ENCODE assay signal across 8 mouse cellular contexts in the genomic region with DNA sequence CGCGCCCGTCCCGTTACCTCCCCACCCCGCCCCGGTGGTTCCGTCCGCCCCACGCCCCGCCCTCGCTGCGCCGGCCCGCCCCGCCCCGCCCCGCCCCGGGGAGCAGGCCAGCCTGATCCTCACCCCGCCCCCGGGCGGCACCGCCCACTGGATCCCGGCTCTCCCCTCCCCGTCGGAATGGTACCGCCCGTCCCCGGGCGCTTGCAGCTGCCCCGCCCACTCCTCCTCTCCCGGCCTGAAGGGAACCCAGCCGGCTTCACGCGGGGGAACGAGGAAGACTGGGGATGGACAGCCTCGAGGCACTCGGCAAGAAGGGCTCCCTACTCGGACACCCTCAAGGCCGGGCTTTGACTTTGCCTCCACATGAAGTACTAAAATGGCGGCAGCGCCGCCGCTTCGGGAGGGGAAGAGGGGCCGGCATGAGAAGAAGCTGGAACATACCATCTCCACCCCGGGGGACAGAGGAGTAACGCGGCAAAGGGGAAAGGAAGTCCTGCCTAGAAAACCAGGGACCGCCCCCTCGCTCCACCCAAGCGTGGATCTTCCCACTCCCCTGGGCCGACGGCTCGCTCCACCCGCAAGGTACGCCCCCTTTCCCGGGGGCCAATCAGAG. TPM values are rescaled to one million over a fixed set of nuclear protein-coding genes. Genes with fewer than 3 reads are reported as not detected.
DNase-seq lines count a peak whose midpoint lies in the region; ATAC-seq and TF ChIP-seq lines count a peak whose summit lies in the region.

No protein-coding gene starts in this region.

- under 1% methylated on average over 41 of the region's 57 CpGs for WGBS in embryonic facial prominence, embryonic 13.5 days
- WGBS in kidney, adult 2 months, result 1% methylated on average over 57 of the region's 57 CpGs
- 1% methylated on average over 51 of the region's 57 CpGs for WGBS in limb, embryonic 12.5 days
- 0% methylated on average over 40 of the region's 57 CpGs for WGBS in midbrain, embryonic 15.5 days
- WGBS in spleen, adult 2 months, result under 1% methylated on average over 37 of the region's 57 CpGs

- peak overlapping the region; percentile 90 for H3K9ac ChIP-seq in embryonic facial prominence, embryonic 13.5 days
- H3K9ac ChIP-seq in limb, embryonic 12.5 days (replicated peaks), result peak overlapping the region; percentile 82
- H3K9ac ChIP-seq in midbrain, embryonic 15.5 days, result peak overlapping the region; percentile 97

- H3K4me3 ChIP-seq in embryonic facial prominence, embryonic 13.5 days, result peak overlapping the region; percentile 76
- peak overlapping the region; percentile 90 for H3K4me3 ChIP-seq in kidney, adult 2 months (ENCODE audit: insufficient read depth, low read depth, low read length)
- H3K4me3 ChIP-seq in limb, embryonic 12.5 days (replicated peaks), result peak overlapping the region; percentile 83
- peak overlapping the region; percentile 89 for H3K4me3 ChIP-seq in midbrain, embryonic 15.5 days
- peak overlapping the region; percentile 100 for H3K4me3 ChIP-seq in spleen, adult 2 months (ENCODE audit: extremely low read depth, insufficient read depth, insufficient read length)

- TF ChIP-seq POLR2A in kidney, adult 2 months (IDR thresholded peaks at IDR 0.05; ENCODE audit: low read depth, low read length), result no peak
- no peak for TF ChIP-seq POLR2A in spleen, adult 2 months (IDR thresholded peaks at IDR 0.05; ENCODE audit: low read depth, low read length)

- ATAC-seq in embryonic facial prominence, embryonic 13.5 days (ENCODE audit: insufficient number of reproducible peaks, insufficient read depth, low FRiP score, low TSS enrichment, low read depth), result peak; percentile 94
- ATAC-seq in limb, embryonic 12.5 days (ENCODE audit: insufficient number of reproducible peaks, insufficient read depth, low FRiP score, low TSS enrichment, low read depth), result peak; percentile 94
- peak; percentile 96 for ATAC-seq in midbrain, embryonic 15.5 days (replicated peaks)

- H3K36me3 ChIP-seq in embryonic facial prominence, embryonic 13.5 days, result peaks cover 38% of the 10 kb centered on the region
- peaks cover 2% of the 10 kb centered on the region; the same call in 1 of the 2 replicates for H3K36me3 ChIP-seq in kidney, adult 2 months (ENCODE audit: control insufficient read depth, insufficient read depth, low read length)
- peaks cover 41% of the 10 kb centered on the region for H3K36me3 ChIP-seq in limb, embryonic 12.5 days
- H3K36me3 ChIP-seq in midbrain, embryonic 15.5 days (replicated peaks), result peaks cover 21% of the 10 kb centered on the region; the same call in 1 of the 2 replicates
- peaks cover 11% of the 10 kb centered on the region; the same call in 1 of the 2 replicates for H3K36me3 ChIP-seq in spleen, adult 2 months (ENCODE audit: control insufficient read depth, insufficient read depth, low read length)

- H3K4me2 ChIP-seq in embryonic facial prominence, embryonic 13.5 days, result peak overlapping the region; percentile 82
- peak overlapping the region; percentile 85 for H3K4me2 ChIP-seq in limb, embryonic 12.5 days
- H3K4me2 ChIP-seq in midbrain, embryonic 15.5 days, result peak overlapping the region; percentile 63

- TF ChIP-seq CTCF in kidney, adult 2 months (conservative IDR thresholded peaks at IDR 0.05; ENCODE audit: insufficient read depth, insufficient read length, low read depth, low read length), result no peak
- TF ChIP-seq CTCF in spleen, adult 2 months (IDR thresholded peaks at IDR 0.05; ENCODE audit: extremely low read depth, insufficient read depth, insufficient read length, insufficient replicate concordance), result no peak

- DNase-seq in 3134 (ENCODE audit: extremely low read depth, insufficient read length, low spot score), result peak; percentile 98
- DNase-seq in adrenal gland, postnatal 36 days, result peak; percentile 98 to 100
- peak; percentile 99 for DNase-seq in heart, adult 18-20 months
- peak; percentile 99 for DNase-seq in kidney, adult 2 months
- DNase-seq in spleen, adult 2 months (ENCODE audit: low read depth in 1 of 2, low spot score in 2 of 2), result peak; percentile 91 to 96

- no peaks in the 10 kb centered on the region for H3K9me3 ChIP-seq in embryonic facial prominence, embryonic 13.5 days
- H3K9me3 ChIP-seq in limb, embryonic 12.5 days, result no peaks in the 10 kb centered on the region
- H3K9me3 ChIP-seq in midbrain, embryonic 15.5 days, result no peaks in the 10 kb centered on the region

- H3K27me3 ChIP-seq in embryonic facial prominence, embryonic 13.5 days, result no peaks in the 10 kb centered on the region
- no peaks in the 10 kb centered on the region for H3K27me3 ChIP-seq in kidney, adult 2 months (replicated peaks; ENCODE audit: control insufficient read depth, insufficient read depth, low read length)
- H3K27me3 ChIP-seq in limb, embryonic 12.5 days, result no peaks in the 10 kb centered on the region
- no peaks in the 10 kb centered on the region for H3K27me3 ChIP-seq in midbrain, embryonic 15.5 days (replicated peaks)
- H3K27me3 ChIP-seq in spleen, adult 2 months (ENCODE audit: control insufficient read depth, insufficient read depth, low read length), result no peaks in the 10 kb centered on the region

- H3K4me1 ChIP-seq in embryonic facial prominence, embryonic 13.5 days, result peaks cover 26% of the 10 kb centered on the region
- H3K4me1 ChIP-seq in kidney, adult 2 months (ENCODE audit: control insufficient read depth, insufficient read depth, low read length), result peaks cover 14% of the 10 kb centered on the region
- peaks cover 18% of the 10 kb centered on the region for H3K4me1 ChIP-seq in limb, embryonic 12.5 days (replicated peaks)
- H3K4me1 ChIP-seq in midbrain, embryonic 15.5 days, result peaks cover 30% of the 10 kb centered on the region
- peaks cover 15% of the 10 kb centered on the region; the same call in 1 of the 2 replicates for H3K4me1 ChIP-seq in spleen, adult 2 months (ENCODE audit: control insufficient read depth, insufficient read depth, insufficient read length)

- peak overlapping the region; percentile 94 for H3K27ac ChIP-seq in embryonic facial prominence, embryonic 13.5 days
- peak overlapping the region; percentile 100 for H3K27ac ChIP-seq in kidney, adult 2 months (ENCODE audit: insufficient read depth, low read depth, low read length)
- H3K27ac ChIP-seq in limb, embryonic 12.5 days, result peak overlapping the region; percentile 94
- peak overlapping the region; percentile 100 for H3K27ac ChIP-seq in midbrain, embryonic 15.5 days
- peak overlapping the region; percentile 100 for H3K27ac ChIP-seq in spleen, adult 2 months (ENCODE audit: insufficient read depth, low read length)

RNA-seq across cellular contexts. Expression of gene Pip4k2b, which starts 0.3 kb away (rescaled TPM):
- total RNA-seq in adrenal gland, postnatal 36 days (2021), result 10 to 100 TPM; 27.5 to 29.6 TPM
- 2.3 and 3.1 TPM in 2 replicates for polyA plus RNA-seq in embryonic facial prominence, embryonic 13.5 days (2015; fragmentation: Nextera tagmentation; extraction: Ambion mirVana)
- total RNA-seq in heart, adult 18-20 months (2021), result 10 to 100 TPM; 23.7 to 24.1 TPM
- polyA plus RNA-seq in kidney, adult 2 months (2012; rRNA removed), result 9.2 and 10.6 TPM in 2 replicates
- polyA plus RNA-seq in limb, embryonic 12.5 days (2016; fragmentation: Nextera tagmentation; extraction: Ambion mirVana), result 2.2 and 2.7 TPM in 2 replicates
- 4.3 and 4.9 TPM in 2 replicates for polyA plus RNA-seq in midbrain, embryonic 15.5 days (2015; fragmentation: Nextera tagmentation; extraction: Ambion mirVana)
- 17.6 and 19.1 TPM in 2 replicates for polyA plus RNA-seq in spleen, adult 2 months (2012; rRNA removed)

RNA-seq across cellular contexts. Expression of gene Cwc25, which starts 21.5 kb away (rescaled TPM):
- 10 to 100 TPM; 20.2 to 26.3 TPM for total RNA-seq in adrenal gland, postnatal 36 days (2021)
- 22.5 and 23.3 TPM in 2 replicates for polyA plus RNA-seq in embryonic facial prominence, embryonic 13.5 days (2015; fragmentation: Nextera tagmentation; extraction: Ambion mirVana)
- total RNA-seq in heart, adult 18-20 months (2021), result 1 to 10 TPM; 6.4 to 8.4 TPM
- polyA plus RNA-seq in kidney, adult 2 months (2012; rRNA removed), result 7.1 and 8.5 TPM in 2 replicates
- 24.6 and 25.6 TPM in 2 replicates for polyA plus RNA-seq in limb, embryonic 12.5 days (2016; fragmentation: Nextera tagmentation; extraction: Ambion mirVana)
- 16.2 and 17.6 TPM in 2 replicates for polyA plus RNA-seq in midbrain, embryonic 15.5 days (2015; fragmentation: Nextera tagmentation; extraction: Ambion mirVana)
- 6.7 TPM in 2 replicates for polyA plus RNA-seq in spleen, adult 2 months (2012; rRNA removed)

RNA-seq across cellular contexts. Expression of gene 1700001P01Rik, which starts 30.9 kb away (rescaled TPM):
- total RNA-seq in adrenal gland, postnatal 36 days (2021), result not detected
- 0.62 and 0.84 TPM in 2 replicates for polyA plus RNA-seq in embryonic facial prominence, embryonic 13.5 days (2015; fragmentation: Nextera tagmentation; extraction: Ambion mirVana)
- not detected for total RNA-seq in heart, adult 18-20 months (2021)
- not detected in 2 replicates for polyA plus RNA-seq in kidney, adult 2 months (2012; rRNA removed)
- polyA plus RNA-seq in limb, embryonic 12.5 days (2016; fragmentation: Nextera tagmentation; extraction: Ambion mirVana), result 0.37 TPM in 1 of 2 replicates, not detected in the other
- polyA plus RNA-seq in midbrain, embryonic 15.5 days (2015; fragmentation: Nextera tagmentation; extraction: Ambion mirVana), result 0.50 and 1.1 TPM in 2 replicates
- polyA plus RNA-seq in spleen, adult 2 months (2012; rRNA removed), result not detected in 2 replicates

RNA-seq across cellular contexts. Expression of gene Rpl23, which starts 37.4 kb away (rescaled TPM):
- total RNA-seq in adrenal gland, postnatal 36 days (2021), result 100 to 1,000 TPM; 851 to 921 TPM
- 596 and 632 TPM in 2 replicates for polyA plus RNA-seq in embryonic facial prominence, embryonic 13.5 days (2015; fragmentation: Nextera tagmentation; extraction: Ambion mirVana)
- 100 to 1,000 TPM; 505 to 584 TPM for total RNA-seq in heart, adult 18-20 months (2021)
- polyA plus RNA-seq in kidney, adult 2 months (2012; rRNA removed), result 118 and 181 TPM in 2 replicates
- 513 and 518 TPM in 2 replicates for polyA plus RNA-seq in limb, embryonic 12.5 days (2016; fragmentation: Nextera tagmentation; extraction: Ambion mirVana)
- polyA plus RNA-seq in midbrain, embryonic 15.5 days (2015; fragmentation: Nextera tagmentation; extraction: Ambion mirVana), result 259 and 277 TPM in 2 replicates
- polyA plus RNA-seq in spleen, adult 2 months (2012; rRNA removed), result 96.9 and 98.1 TPM in 2 replicates

RNA-seq across cellular contexts. Expression of gene Psmb3, which starts 41.6 kb away (rescaled TPM):
- 100 to 1,000 TPM; 227 to 235 TPM for total RNA-seq in adrenal gland, postnatal 36 days (2021)
- 443 and 487 TPM in 2 replicates for polyA plus RNA-seq in embryonic facial prominence, embryonic 13.5 days (2015; fragmentation: Nextera tagmentation; extraction: Ambion mirVana)
- 100 to 1,000 TPM; 135 to 150 TPM for total RNA-seq in heart, adult 18-20 months (2021)
- 397 and 399 TPM in 2 replicates for polyA plus RNA-seq in kidney, adult 2 months (2012; rRNA removed)
- 481 TPM in 2 replicates for polyA plus RNA-seq in limb, embryonic 12.5 days (2016; fragmentation: Nextera tagmentation; extraction: Ambion mirVana)
- 421 and 431 TPM in 2 replicates for polyA plus RNA-seq in midbrain, embryonic 15.5 days (2015; fragmentation: Nextera tagmentation; extraction: Ambion mirVana)
- 151 and 203 TPM in 2 replicates for polyA plus RNA-seq in spleen, adult 2 months (2012; rRNA removed)

Comparison
In these comparisons a context has a peak if more than half of its experiments do, and no peak if none do; other contexts are left out.
1. Peak in every context shown above with its lines: DNase-seq, ATAC-seq, H3K4me3 ChIP-seq and H3K27ac ChIP-seq.